Mouse (Mus musculus): ENCODE data around the gene Lrrc4. TPM values are rescaled to one million over a fixed set of nuclear protein-coding genes. Genes with fewer than 3 reads are reported as not detected.

Gene Lrrc4
- total and polyA plus RNA-seq, 2 experiments from 2014 or later, result 5.8 to 61.2 TPM

- DNase-seq (ENCODE audit: low spot score), result no peak
- ATAC-seq (ENCODE audit: low FRiP score), result no peak
- no peaks in the 10 kb centered on the region for H3K27me3 ChIP-seq (ENCODE audit: insufficient read depth, low read length)
- H3K27ac ChIP-seq (ENCODE audit: low read depth, low read length), result no peak overlapping the region
- 5% methylated on average over 3 of the region's 3 CpGs for WGBS
- TF ChIP-seq CTCF (IDR thresholded peaks at IDR 0.05), result no peak
- peaks cover 33% of the 10 kb centered on the region for H3K4me1 ChIP-seq (ENCODE audit: insufficient read depth, low read length)
- H3K4me2 ChIP-seq (ENCODE audit: low read depth, low read length, poor library complexity, severe bottlenecking), result peak overlapping the region; percentile 94
- peak overlapping the region; percentile 42 for H3K9ac ChIP-seq (replicated peaks; ENCODE audit: low read length, poor library complexity, severe bottlenecking)
- no peaks in the 10 kb centered on the region for H3K9me3 ChIP-seq (ENCODE audit: low read length)
- 0 out of 2 replicates have a peak, but pooled peaks cover 2% of the 10 kb centered on the region for H3K36me3 ChIP-seq (ENCODE audit: insufficient read depth, low read length)
- H3K4me3 ChIP-seq (ENCODE audit: low read depth, low read length), result peak overlapping the region; percentile 45
Measured at GRCm38 (mm10) chr6:28827565-28827964, 4.0 kb downstream of the Lrrc4 start.

GRCm38 (mm10) chr6:28826689-28827389, 4.7 kb downstream of the Lrrc4 start:
- H3K9me3 ChIP-seq (ENCODE audit: low read length), result no peaks in the 10 kb centered on the region
- 0 out of 2 replicates have a peak, but pooled peaks cover 2% of the 10 kb centered on the region for H3K36me3 ChIP-seq (ENCODE audit: insufficient read depth, low read length)
- ATAC-seq (ENCODE audit: low FRiP score) (no peak), DNase-seq (ENCODE audit: low spot score) (peak; percentile 41)
- peak overlapping the region; percentile 45 for H3K4me3 ChIP-seq (ENCODE audit: low read depth, low read length)
- H3K27ac ChIP-seq (ENCODE audit: low read depth, low read length), result no peak overlapping the region
- H3K9ac ChIP-seq (replicated peaks; ENCODE audit: low read length, poor library complexity, severe bottlenecking), result peak overlapping the region; percentile 52
- peaks cover 33% of the 10 kb centered on the region for H3K4me1 ChIP-seq (ENCODE audit: insufficient read depth, low read length)
- peak; percentile 68 for TF ChIP-seq CTCF (IDR thresholded peaks at IDR 0.05)
- no peaks in the 10 kb centered on the region for H3K27me3 ChIP-seq (ENCODE audit: insufficient read depth, low read length)
- H3K4me2 ChIP-seq (ENCODE audit: low read depth, low read length, poor library complexity, severe bottlenecking), result peak overlapping the region; percentile 94
- WGBS, result 44% methylated on average over 9 of the region's 9 CpGs

- WGBS, result 46% methylated on average over 3 of the region's 3 CpGs
- H3K27ac ChIP-seq (ENCODE audit: low read depth, low read length), result no peak overlapping the region
- TF ChIP-seq CTCF (IDR thresholded peaks at IDR 0.05), result no peak
- H3K9me3 ChIP-seq (ENCODE audit: low read length), result no peaks in the 10 kb centered on the region
- peak overlapping the region; percentile 18 for H3K4me2 ChIP-seq (ENCODE audit: low read depth, low read length, poor library complexity, severe bottlenecking)
- H3K36me3 ChIP-seq (ENCODE audit: insufficient read depth, low read length), result 0 out of 2 replicates have a peak, but pooled peaks cover 2% of the 10 kb centered on the region
- no peak overlapping the region for H3K4me3 ChIP-seq (ENCODE audit: low read depth, low read length)
- peaks cover 33% of the 10 kb centered on the region for H3K4me1 ChIP-seq (ENCODE audit: insufficient read depth, low read length)
- H3K9ac ChIP-seq (replicated peaks; ENCODE audit: low read length, poor library complexity, severe bottlenecking), result no peak overlapping the region
- DNase-seq (ENCODE audit: low spot score), result no peak
- no peak for ATAC-seq (ENCODE audit: low FRiP score)
- no peaks in the 10 kb centered on the region for H3K27me3 ChIP-seq (ENCODE audit: insufficient read depth, low read length)
Measured at GRCm38 (mm10) chr6:28825894-28826293, 5.7 kb downstream of the Lrrc4 start.

GRCm38 (mm10) chr6:28823802-28824201, 7.7 kb downstream of the Lrrc4 start:
- H3K4me2 ChIP-seq (ENCODE audit: low read depth, low read length, poor library complexity, severe bottlenecking), result no peak overlapping the region
- no peaks in the 10 kb centered on the region for H3K9me3 ChIP-seq (ENCODE audit: low read length)
- H3K27me3 ChIP-seq (ENCODE audit: insufficient read depth, low read length), result no peaks in the 10 kb centered on the region
- DNase-seq (ENCODE audit: low spot score), result no peak
- peaks cover 13% of the 10 kb centered on the region; the same call in 1 of the 2 replicates for H3K36me3 ChIP-seq (ENCODE audit: insufficient read depth, low read length)
- no peak overlapping the region for H3K4me3 ChIP-seq (ENCODE audit: low read depth, low read length)
- no peak overlapping the region for H3K9ac ChIP-seq (replicated peaks; ENCODE audit: low read length, poor library complexity, severe bottlenecking)
- 90% methylated on average over 5 of the region's 5 CpGs for WGBS
- H3K4me1 ChIP-seq (ENCODE audit: insufficient read depth, low read length), result peaks cover 18% of the 10 kb centered on the region
- no peak overlapping the region for H3K27ac ChIP-seq (ENCODE audit: low read depth, low read length)
- TF ChIP-seq CTCF (IDR thresholded peaks at IDR 0.05), result no peak
- no peak for ATAC-seq (ENCODE audit: low FRiP score)

GRCm38 (mm10) chr6:28823375-28823774, 8.2 kb downstream of the Lrrc4 start:
- no peaks in the 10 kb centered on the region for H3K27me3 ChIP-seq (ENCODE audit: insufficient read depth, low read length)
- no peak for DNase-seq (ENCODE audit: low spot score)
- peaks cover 15% of the 10 kb centered on the region; the same call in 1 of the 2 replicates for H3K36me3 ChIP-seq (ENCODE audit: insufficient read depth, low read length)
- ATAC-seq (ENCODE audit: low FRiP score), result no peak
- TF ChIP-seq CTCF (IDR thresholded peaks at IDR 0.05), result no peak
- no peak overlapping the region for H3K4me3 ChIP-seq (ENCODE audit: low read depth, low read length)
- 88% methylated on average over 3 of the region's 3 CpGs for WGBS
- H3K4me2 ChIP-seq (ENCODE audit: low read depth, low read length, poor library complexity, severe bottlenecking), result no peak overlapping the region
- no peak overlapping the region for H3K9ac ChIP-seq (replicated peaks; ENCODE audit: low read length, poor library complexity, severe bottlenecking)
- H3K27ac ChIP-seq (ENCODE audit: low read depth, low read length), result no peak overlapping the region
- peaks cover 18% of the 10 kb centered on the region for H3K4me1 ChIP-seq (ENCODE audit: insufficient read depth, low read length)
- no peaks in the 10 kb centered on the region for H3K9me3 ChIP-seq (ENCODE audit: low read length)

- no peak overlapping the region for H3K9ac ChIP-seq (replicated peaks; ENCODE audit: low read length, poor library complexity, severe bottlenecking)
- H3K9me3 ChIP-seq (ENCODE audit: low read length), result no peaks in the 10 kb centered on the region
- H3K4me3 ChIP-seq (ENCODE audit: low read depth, low read length), result no peak overlapping the region
- H3K4me2 ChIP-seq (ENCODE audit: low read depth, low read length, poor library complexity, severe bottlenecking), result no peak overlapping the region
- peaks cover 14% of the 10 kb centered on the region for H3K4me1 ChIP-seq (ENCODE audit: insufficient read depth, low read length)
- H3K27me3 ChIP-seq (ENCODE audit: insufficient read depth, low read length), result no peaks in the 10 kb centered on the region
- H3K36me3 ChIP-seq (ENCODE audit: insufficient read depth, low read length), result peaks cover 15% of the 10 kb centered on the region; the same call in 1 of the 2 replicates
- WGBS, result 46% methylated on average over 3 of the region's 3 CpGs
- TF ChIP-seq CTCF (IDR thresholded peaks at IDR 0.05), result peak; percentile 62
- no peak overlapping the region for H3K27ac ChIP-seq (ENCODE audit: low read depth, low read length)
- DNase-seq (ENCODE audit: low spot score), result no peak
- no peak for ATAC-seq (ENCODE audit: low FRiP score)
Measured at GRCm38 (mm10) chr6:28822296-28822695, 9.3 kb downstream of the Lrrc4 start.

Measured in midbrain, postnatal 0 days (tissue).